Mouse (Mus musculus): ENCODE measurements around the gene Acacb.

- TF ChIP-seq CTCF (IDR thresholded peaks at IDR 0.05; ENCODE audit: control insufficient read depth, insufficient read depth, insufficient replicate concordance, low read depth, low read length), result no peak
- no peak for TF ChIP-seq POLR2A (IDR thresholded peaks at IDR 0.05; ENCODE audit: control insufficient read depth, low read depth, low read length)
These were observed 153.7 kb downstream of the Acacb start for GRCm38 (mm10) chr5:114299883-114300610.

Data from testis, adult 2 months (tissue).